Mouse (Mus musculus) ovary, postnatal 10 days (tissue): ENCODE measurements at regions not wholly inside any gene's neighbourhood (a gene's known extent, or its start where the extent isn't known, plus 50 kb on each side); places are given as distances from the start of the nearest gene placed in this dataset.

Experiments
- DNase-seq: peaks from one replicate; pipeline ENCODE4 v3.0.0; 2022; ENCODE audit warnings: low spot score

GRCm38 (mm10) chr12:27283964-27284363, 58.4 kb downstream of the Sox11 start:
- no peak for DNase-seq

GRCm38 (mm10) chr12:27261965-27262364, 80.4 kb downstream of the Sox11 start:
- no peak for DNase-seq

GRCm38 (mm10) chr12:27254125-27254524, 88.2 kb downstream of the Sox11 start:
- no peak for DNase-seq

GRCm38 (mm10) chr12:27251521-27251920, 90.9 kb downstream of the Sox11 start:
- no peak for DNase-seq

GRCm38 (mm10) chr12:27248545-27248855, 93.9 kb downstream of the Sox11 start:
- DNase-seq: no peak

GRCm38 (mm10) chr12:27247756-27248544, 94.4 kb downstream of the Sox11 start:
- no peak for DNase-seq

- no peak for DNase-seq
Measured at GRCm38 (mm10) chr12:27235748-27236147, 106.6 kb downstream of the Sox11 start.

- DNase-seq: no peak
Measured at GRCm38 (mm10) chr12:27221541-27221940, 120.8 kb downstream of the Sox11 start.

- DNase-seq: no peak
Measured at GRCm38 (mm10) chr12:27201191-27201590, 141.2 kb downstream of the Sox11 start.

- no peak for DNase-seq
Measured at GRCm38 (mm10) chr12:27194001-27194400, 148.4 kb downstream of the Sox11 start.

- no peak for DNase-seq
Measured at GRCm38 (mm10) chr12:27191916-27192315, 150.5 kb downstream of the Sox11 start.

- DNase-seq: no peak
Measured at GRCm38 (mm10) chr12:27187480-27187879, 154.9 kb downstream of the Sox11 start.

- no peak for DNase-seq
Measured at GRCm38 (mm10) chr12:27182397-27183375, 159.7 kb downstream of the Sox11 start.

GRCm38 (mm10) chr12:27173561-27173960, 168.8 kb downstream of the Sox11 start:
- DNase-seq: no peak

GRCm38 (mm10) chr12:27173151-27173550, 169.2 kb downstream of the Sox11 start:
- no peak for DNase-seq

GRCm38 (mm10) chr12:27171595-27171994, 170.8 kb downstream of the Sox11 start:
- no peak for DNase-seq

GRCm38 (mm10) chr12:27164920-27165504, 177.4 kb downstream of the Sox11 start:
- DNase-seq: no peak

- no peak for DNase-seq
Measured at GRCm38 (mm10) chr12:27160063-27160686, 182.2 kb downstream of the Sox11 start.

GRCm38 (mm10) chr12:27159416-27160062, 182.8 kb downstream of the Sox11 start:
- DNase-seq: no peak

GRCm38 (mm10) chr12:27150871-27151853, 191.2 kb downstream of the Sox11 start:
- DNase-seq: no peak
